Mouse (Mus musculus): ENCODE measurements around the gene Ccdc69. TPM values are rescaled to one million over a fixed set of nuclear protein-coding genes. Genes with fewer than 3 reads are reported as not detected.

Gene Ccdc69
- polyA plus RNA-seq, 1 experiment from 2014 or later: 0.41 TPM

DNA sequence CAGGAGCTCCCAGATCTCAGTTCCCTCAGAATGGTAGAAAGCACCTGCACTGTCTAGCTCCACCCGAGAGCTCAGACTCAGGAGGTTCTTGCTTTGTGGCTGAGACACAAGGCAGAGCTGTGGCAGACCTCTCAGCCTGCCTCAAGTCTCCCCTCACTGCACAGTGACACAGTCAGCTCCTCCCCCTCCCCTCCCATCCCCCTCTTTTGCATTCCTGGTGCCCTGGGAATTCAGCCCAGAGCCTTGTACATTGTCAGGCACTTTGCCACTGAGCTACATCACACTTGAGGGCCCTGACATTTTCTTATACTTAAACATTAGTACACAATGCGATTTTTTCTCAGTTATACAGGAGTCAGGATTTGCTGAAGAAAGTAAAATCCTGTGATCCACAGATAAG lies 8.9 kb downstream of the Ccdc69 start:
- Histone ChIP-seq H3K4me3 (no peak overlapping the region), H3K4me1 (no peaks in the 10 kb centered on the region; the same call in 1 of the 2 replicates), H3K9me3 (no peaks in the 10 kb centered on the region), H3K27ac (no peak overlapping the region), H3K4me2 (replicated peaks) (no peak overlapping the region), H3K36me3 (no peaks in the 10 kb centered on the region), H3K9ac (no peak overlapping the region), H3K27me3 (replicated peaks) (no peaks in the 10 kb centered on the region)
- 46% methylated on average over 2 of the region's 2 CpGs for WGBS
- ATAC-seq (ENCODE audit: low FRiP score, low read depth): no peak

DNA sequence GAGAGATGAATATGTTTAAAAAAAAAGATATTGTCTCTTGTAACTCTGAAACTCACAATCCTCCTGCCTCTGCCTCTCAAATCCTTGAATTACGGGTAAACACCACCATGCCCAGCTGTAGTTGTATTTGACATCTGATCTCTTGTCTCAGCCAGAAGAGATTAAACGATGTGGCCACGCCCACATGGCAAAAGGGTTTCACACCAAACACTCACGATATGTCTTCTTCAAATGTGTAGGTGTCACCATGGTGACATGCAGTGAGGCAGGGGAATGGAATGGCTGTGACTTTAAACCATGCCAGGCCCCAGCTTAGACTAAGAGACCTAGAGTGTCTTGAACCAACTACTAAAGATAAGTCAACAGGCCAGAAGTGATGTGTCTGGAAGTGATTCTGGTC lies 11.0 kb downstream of the Ccdc69 start:
- ATAC-seq (ENCODE audit: low FRiP score, low read depth): no peak
- no peak overlapping the region for H3K9ac ChIP-seq
- no peaks in the 10 kb centered on the region for H3K4me1 ChIP-seq
- H3K9me3 ChIP-seq: no peaks in the 10 kb centered on the region
- no peaks in the 10 kb centered on the region for H3K27me3 ChIP-seq (replicated peaks)
- H3K4me2 ChIP-seq (replicated peaks): no peak overlapping the region
- H3K36me3 ChIP-seq: no peaks in the 10 kb centered on the region
- 70% methylated on average over 4 of the region's 4 CpGs for WGBS
- no peak overlapping the region for H3K27ac ChIP-seq
- no peak overlapping the region for H3K4me3 ChIP-seq

DNA sequence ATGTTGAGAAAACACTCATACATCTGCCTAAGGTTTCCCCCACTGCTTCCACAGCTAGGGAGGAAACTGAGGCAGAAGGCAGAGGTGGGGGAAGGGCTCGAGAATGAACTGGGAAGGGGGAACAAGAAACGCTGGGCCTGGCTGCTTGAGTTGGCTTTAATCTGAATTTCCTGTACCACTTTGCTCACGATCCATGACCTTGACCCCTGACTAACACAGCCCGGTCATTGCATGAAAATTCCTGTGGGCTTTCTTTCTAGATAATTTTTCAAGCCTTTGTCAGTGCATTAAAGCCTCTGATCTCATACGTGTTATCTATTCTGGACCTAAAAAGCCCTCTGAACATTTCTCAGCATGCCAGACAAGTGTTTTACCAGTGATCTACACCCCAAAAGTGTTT lies 15.1 kb downstream of the Ccdc69 start:
- WGBS: 59% methylated on average over 5 of the region's 5 CpGs

DNA sequence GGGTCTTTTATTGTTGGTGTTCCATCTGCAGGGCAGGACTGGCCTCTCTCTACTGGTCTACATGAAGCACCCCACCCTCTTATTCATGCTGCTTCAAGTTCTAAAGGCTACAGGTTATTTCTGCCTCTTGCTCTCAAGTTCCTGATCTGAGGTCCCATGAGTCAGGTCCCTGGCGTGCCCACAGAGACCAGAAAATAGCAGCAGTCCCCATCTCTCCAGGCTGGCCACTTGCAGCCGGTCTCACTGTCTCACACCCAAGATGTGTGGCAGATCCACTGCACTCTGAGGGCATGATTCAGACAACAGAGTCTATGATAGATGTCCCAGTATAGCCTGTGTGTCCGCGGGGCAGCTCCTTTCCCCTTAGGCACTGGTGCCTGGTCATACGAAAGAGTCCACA lies 17.1 kb downstream of the Ccdc69 start:
- no peak overlapping the region for H3K4me2 ChIP-seq (replicated peaks)
- no peak overlapping the region for H3K4me3 ChIP-seq
- no peaks in the 10 kb centered on the region for H3K4me1 ChIP-seq
- H3K27me3 ChIP-seq (replicated peaks): no peaks in the 10 kb centered on the region
- ATAC-seq (ENCODE audit: low FRiP score, low read depth): no peak
- no peaks in the 10 kb centered on the region for H3K9me3 ChIP-seq
- H3K9ac ChIP-seq: no peak overlapping the region
- WGBS: 94% methylated on average over 5 of the region's 5 CpGs
- H3K27ac ChIP-seq: no peak overlapping the region
- H3K36me3 ChIP-seq: no peaks in the 10 kb centered on the region

More for the DNA sequence above, 15.1 kb downstream of the Ccdc69 start:
- Histone ChIP-seq H3K27ac (no peak overlapping the region), H3K4me2 (replicated peaks) (no peak overlapping the region), H3K4me3 (no peak overlapping the region), H3K36me3 (no peaks in the 10 kb centered on the region), H3K27me3 (replicated peaks) (no peaks in the 10 kb centered on the region), H3K4me1 (no peaks in the 10 kb centered on the region), H3K9ac (no peak overlapping the region), H3K9me3 (no peaks in the 10 kb centered on the region)
- ATAC-seq (ENCODE audit: low FRiP score, low read depth): no peak

DNA sequence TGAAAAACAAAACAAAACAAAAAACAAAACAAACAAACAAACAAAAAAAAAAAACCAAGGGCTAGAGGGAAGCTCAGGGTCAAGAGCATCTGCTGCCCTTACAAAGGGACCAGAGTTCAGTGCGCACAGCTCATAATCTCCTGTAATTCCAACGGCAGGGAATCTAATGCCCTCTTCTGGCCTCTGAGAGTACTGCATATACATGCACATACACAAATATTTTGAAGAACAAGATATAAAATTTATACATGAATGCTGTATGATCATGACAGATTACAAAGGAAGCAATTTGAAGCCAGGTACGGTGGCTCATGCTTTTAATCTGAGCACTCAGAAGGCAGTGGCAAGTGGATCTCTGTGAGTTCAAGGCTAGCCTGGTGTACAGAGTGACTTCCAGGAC lies 20.4 kb downstream of the Ccdc69 start:
- H3K27ac ChIP-seq: no peak overlapping the region
- H3K4me1 ChIP-seq: no peaks in the 10 kb centered on the region
- H3K9ac ChIP-seq: no peak overlapping the region
- H3K27me3 ChIP-seq (replicated peaks): no peaks in the 10 kb centered on the region
- no peak overlapping the region for H3K4me3 ChIP-seq
- WGBS: 85% methylated on average over 3 of the region's 3 CpGs
- H3K9me3 ChIP-seq: no peaks in the 10 kb centered on the region
- no peaks in the 10 kb centered on the region for H3K36me3 ChIP-seq
- no peak for ATAC-seq (ENCODE audit: low FRiP score, low read depth)
- no peak overlapping the region for H3K4me2 ChIP-seq (replicated peaks)

DNA sequence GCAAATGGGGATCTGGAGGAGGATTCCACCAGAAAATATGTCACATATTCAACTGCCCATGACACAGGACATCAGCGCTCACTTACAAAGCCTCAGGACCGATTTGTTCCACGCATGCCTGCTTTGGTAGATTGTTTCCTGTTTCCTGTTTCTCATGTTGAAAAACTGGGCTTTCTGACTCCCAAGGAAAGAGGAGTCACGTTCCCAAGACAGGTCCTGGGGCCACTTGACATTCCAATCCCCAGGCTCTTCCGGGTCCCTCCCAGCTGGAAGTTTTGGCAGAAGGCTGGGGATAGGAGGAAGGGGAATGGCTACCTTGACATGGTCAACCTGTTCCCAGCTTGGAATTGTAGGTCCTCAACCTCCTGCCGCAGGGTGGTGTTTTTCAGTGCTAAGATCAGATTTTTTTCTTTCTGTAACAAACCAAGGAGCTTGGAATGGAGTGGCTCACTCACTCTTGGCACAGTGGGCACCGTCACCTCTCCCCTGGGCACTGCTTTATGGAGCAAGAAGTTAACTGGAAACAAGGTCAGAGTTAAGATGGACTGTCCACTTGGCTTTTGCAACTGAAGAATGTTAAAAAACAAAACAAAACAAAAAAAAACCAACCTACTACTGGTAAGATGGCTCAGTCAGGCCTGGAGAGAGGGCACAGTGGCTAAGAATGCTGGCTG lies 27.0 kb downstream of the Ccdc69 start:
- no peak for ATAC-seq (ENCODE audit: low FRiP score, low read depth)
- 84% methylated on average over 7 of the region's 7 CpGs for WGBS
- no peak overlapping the region for H3K4me3 ChIP-seq

DNA sequence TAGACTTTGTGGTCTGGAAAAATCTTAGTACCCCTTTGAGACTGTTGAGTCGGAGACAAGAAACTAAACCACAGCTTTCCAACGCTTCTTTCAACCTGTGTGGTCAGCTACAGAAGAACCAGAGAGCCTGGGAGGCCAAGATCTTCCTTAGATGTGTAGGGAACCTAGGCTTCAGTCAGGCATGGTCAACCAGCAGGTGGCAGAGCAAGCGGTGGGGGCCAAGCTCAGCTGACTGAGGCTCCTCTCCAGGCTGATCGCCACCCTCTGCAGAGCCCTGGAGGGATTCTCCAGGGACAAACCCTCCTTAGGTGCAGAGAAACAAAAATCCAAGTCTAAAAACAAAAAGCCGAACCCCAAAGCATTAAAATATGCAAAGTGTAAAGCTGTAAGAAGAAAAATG lies 31.3 kb downstream of the Ccdc69 start:
- no peaks in the 10 kb centered on the region for H3K36me3 ChIP-seq
- no peak overlapping the region for H3K9ac ChIP-seq
- H3K4me2 ChIP-seq (replicated peaks): no peak overlapping the region
- no peaks in the 10 kb centered on the region for H3K4me1 ChIP-seq
- 62% methylated on average over 5 of the region's 5 CpGs for WGBS
- no peak overlapping the region for H3K4me3 ChIP-seq
- H3K27ac ChIP-seq: no peak overlapping the region
- ATAC-seq (ENCODE audit: low FRiP score, low read depth): no peak
- peaks cover 3% of the 10 kb centered on the region; the same call in 1 of the 2 replicates for H3K9me3 ChIP-seq
- no peaks in the 10 kb centered on the region for H3K27me3 ChIP-seq (replicated peaks)

More for the DNA sequence above, 27.0 kb downstream of the Ccdc69 start:
- H3K4me1 ChIP-seq: no peaks in the 10 kb centered on the region
- H3K9ac ChIP-seq: no peak overlapping the region
- H3K27ac ChIP-seq: no peak overlapping the region
- no peaks in the 10 kb centered on the region for H3K36me3 ChIP-seq
- no peaks in the 10 kb centered on the region for H3K9me3 ChIP-seq
- no peak overlapping the region for H3K4me2 ChIP-seq (replicated peaks)
- H3K27me3 ChIP-seq (replicated peaks): no peaks in the 10 kb centered on the region

DNA sequence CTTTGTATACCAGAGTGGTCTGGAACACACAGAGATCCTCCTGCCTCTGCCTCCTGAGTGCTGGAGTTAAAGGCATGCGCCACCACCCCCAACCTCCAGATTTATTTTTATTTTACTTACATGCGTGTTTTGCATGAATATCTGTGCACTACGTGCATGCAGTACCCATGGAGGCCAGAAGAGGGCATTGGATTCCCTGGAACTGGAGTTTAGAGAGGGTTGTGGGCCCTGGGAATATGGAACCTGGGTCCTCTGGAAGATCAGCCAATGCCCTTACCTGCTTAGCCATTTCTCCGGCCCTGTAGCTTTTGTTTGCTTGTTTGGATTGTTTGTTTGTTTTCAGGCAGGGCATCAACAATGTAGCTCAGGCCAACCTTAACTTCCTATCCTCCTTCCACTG lies 36.6 kb downstream of the Ccdc69 start:
- Histone ChIP-seq H3K27me3 (replicated peaks) (no peaks in the 10 kb centered on the region), H3K27ac (no peak overlapping the region), H3K9ac (no peak overlapping the region), H3K36me3 (no peaks in the 10 kb centered on the region), H3K9me3 (peaks cover 3% of the 10 kb centered on the region; the same call in 1 of the 2 replicates), H3K4me3 (no peak overlapping the region), H3K4me1 (no peaks in the 10 kb centered on the region), H3K4me2 (replicated peaks) (no peak overlapping the region)
- WGBS: 81% methylated on average over 4 of the region's 4 CpGs
- ATAC-seq (ENCODE audit: low FRiP score, low read depth): no peak

DNA sequence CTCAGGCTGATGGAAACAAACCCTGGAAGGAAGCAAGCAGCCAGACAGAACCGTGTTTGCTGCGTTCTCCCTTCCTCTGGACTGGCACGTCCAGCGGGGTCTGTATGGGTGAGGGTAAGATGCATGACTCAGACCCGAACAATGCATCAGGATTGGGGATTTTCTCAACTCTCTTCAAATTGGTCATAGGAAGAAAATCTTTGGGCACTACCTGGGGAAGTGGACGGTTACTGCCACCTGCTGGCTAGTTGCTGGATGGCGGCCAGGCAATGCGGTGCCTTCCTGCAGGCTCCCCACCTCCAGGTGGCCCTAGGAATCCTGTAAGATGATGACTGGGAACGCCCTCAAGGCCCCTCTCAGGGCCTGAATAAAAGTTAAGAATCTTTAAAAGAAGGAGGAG lies 38.3 kb downstream of the Ccdc69 start:
- H3K9me3 ChIP-seq: peaks cover 3% of the 10 kb centered on the region; the same call in 1 of the 2 replicates
- no peak overlapping the region for H3K4me2 ChIP-seq (replicated peaks)
- no peaks in the 10 kb centered on the region for H3K4me1 ChIP-seq
- WGBS: 6% methylated on average over 9 of the region's 9 CpGs
- no peaks in the 10 kb centered on the region for H3K36me3 ChIP-seq
- no peak overlapping the region for H3K9ac ChIP-seq
- ATAC-seq (ENCODE audit: low FRiP score, low read depth): peak; percentile 48
- H3K27me3 ChIP-seq (replicated peaks): no peaks in the 10 kb centered on the region
- H3K4me3 ChIP-seq: no peak overlapping the region
- H3K27ac ChIP-seq: no peak overlapping the region

DNA sequence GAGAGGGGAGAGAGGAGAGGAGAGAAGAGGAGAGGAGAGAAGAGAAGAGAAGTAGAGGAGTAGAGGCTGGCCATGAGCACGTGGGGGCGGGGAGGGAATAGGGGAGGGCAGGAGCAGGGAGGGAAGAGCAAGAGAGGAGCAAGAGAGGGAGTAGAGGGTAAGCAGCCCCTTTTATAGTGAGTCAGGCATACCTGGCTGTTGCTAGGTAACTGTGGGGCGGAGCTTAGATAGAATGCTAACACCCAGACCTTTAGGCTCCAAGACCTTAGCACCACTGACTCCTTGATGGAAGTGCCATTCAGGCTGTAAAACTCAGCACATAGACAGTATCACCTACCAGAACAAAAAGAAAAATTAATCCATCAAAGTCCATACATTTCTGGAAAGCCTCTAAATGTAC lies 41.3 kb downstream of the Ccdc69 start:
- no peak overlapping the region for H3K4me3 ChIP-seq
- 25% methylated on average over 3 of the region's 3 CpGs for WGBS
- no peaks in the 10 kb centered on the region for H3K36me3 ChIP-seq
- no peak overlapping the region for H3K27ac ChIP-seq
- no peak overlapping the region for H3K9ac ChIP-seq
- peaks cover 18% of the 10 kb centered on the region for H3K4me1 ChIP-seq
- no peak overlapping the region for H3K4me2 ChIP-seq (replicated peaks)
- H3K27me3 ChIP-seq (replicated peaks): peaks cover 17% of the 10 kb centered on the region; the same call in 1 of the 2 replicates
- no peaks in the 10 kb centered on the region for H3K9me3 ChIP-seq
- no peak for ATAC-seq (ENCODE audit: low FRiP score, low read depth)

DNA sequence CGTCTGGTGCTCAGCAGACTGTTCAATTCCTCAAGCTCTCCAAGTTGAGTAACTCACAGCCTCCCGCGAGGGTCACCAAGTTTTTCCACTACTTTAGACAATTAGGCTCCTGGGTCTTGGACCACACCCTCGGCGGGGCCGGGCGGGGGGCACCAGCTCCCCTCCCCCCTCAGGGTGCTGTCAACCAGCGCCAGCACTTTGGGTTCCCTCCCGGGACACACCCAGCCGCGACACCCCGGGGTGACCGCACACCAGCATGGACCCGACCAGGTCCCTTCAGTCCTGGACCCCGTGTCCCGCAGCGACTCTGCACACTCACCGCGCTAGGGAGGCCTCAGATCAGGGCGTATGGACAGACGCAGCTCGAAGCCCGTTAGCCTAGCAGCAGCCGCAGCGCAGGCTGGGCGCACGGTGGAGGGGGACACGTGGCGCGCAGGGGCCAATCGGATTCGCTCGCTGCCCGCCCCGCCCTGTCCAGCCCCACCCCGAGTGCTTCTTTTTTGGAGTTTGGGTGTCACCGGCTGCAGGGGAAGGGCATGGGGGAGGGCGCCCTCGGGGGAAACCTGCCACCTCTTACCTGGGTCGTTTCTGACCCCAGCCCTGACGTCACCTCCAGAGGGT lies 44.8 kb downstream of the Ccdc69 start, which contains the start of gene Anxa6:
Gene Anxa6 (minus strand): TSS at position 406 of the 621 bp plus-strand sequence.
- peak within 1 kb of the TSS; percentile 93 for H3K4me2 ChIP-seq (replicated peaks)
- under 1% methylated on average over 41 of the region's 41 CpGs for WGBS
- H3K4me1 ChIP-seq: peaks cover 26% of the 10 kb centered on the region
- peak within 1 kb of the TSS; percentile 55 for H3K9ac ChIP-seq
- H3K27ac ChIP-seq: no peak within 1 kb of the TSS
- H3K27me3 ChIP-seq (replicated peaks): peaks cover 19% of the 10 kb centered on the region; the same call in 1 of the 2 replicates
- no peaks in the 10 kb centered on the region for H3K9me3 ChIP-seq
- peak; percentile 87 for ATAC-seq (ENCODE audit: low FRiP score, low read depth)
- peak within 1 kb of the TSS; percentile 55 for H3K4me3 ChIP-seq
- H3K36me3 ChIP-seq: no peaks in the 10 kb centered on the region

DNA sequence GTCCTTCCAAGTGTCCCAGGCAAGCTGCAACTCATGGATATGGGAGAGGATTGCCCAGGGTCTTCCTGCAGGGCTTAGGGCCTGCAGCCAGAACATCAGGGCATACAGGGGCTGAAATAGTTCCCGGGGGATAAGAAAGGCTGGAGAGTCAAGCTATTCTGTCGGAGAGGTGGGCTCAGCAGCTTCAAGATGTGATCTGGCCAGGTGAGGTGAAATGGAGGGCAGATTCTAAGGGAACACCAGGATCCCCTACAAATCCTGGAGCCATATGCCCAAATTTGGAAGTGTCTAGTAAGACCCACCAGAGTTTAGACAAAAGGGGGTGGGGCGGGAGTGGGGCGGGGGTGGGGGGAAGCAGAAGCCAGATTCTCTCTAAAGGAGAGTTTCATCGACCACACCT lies 45.6 kb downstream of the Ccdc69 start:
- no peak for ATAC-seq (ENCODE audit: low FRiP score, low read depth)
- H3K27ac ChIP-seq: no peak overlapping the region
- 36% methylated on average over 5 of the region's 5 CpGs for WGBS
- H3K4me3 ChIP-seq: peak overlapping the region; percentile 55
- peak overlapping the region; percentile 93 for H3K4me2 ChIP-seq (replicated peaks)
- H3K4me1 ChIP-seq: peaks cover 26% of the 10 kb centered on the region
- no peaks in the 10 kb centered on the region for H3K36me3 ChIP-seq
- no peaks in the 10 kb centered on the region for H3K9me3 ChIP-seq
- H3K27me3 ChIP-seq (replicated peaks): peaks cover 19% of the 10 kb centered on the region; the same call in 1 of the 2 replicates
- H3K9ac ChIP-seq: no peak overlapping the region

DNA sequence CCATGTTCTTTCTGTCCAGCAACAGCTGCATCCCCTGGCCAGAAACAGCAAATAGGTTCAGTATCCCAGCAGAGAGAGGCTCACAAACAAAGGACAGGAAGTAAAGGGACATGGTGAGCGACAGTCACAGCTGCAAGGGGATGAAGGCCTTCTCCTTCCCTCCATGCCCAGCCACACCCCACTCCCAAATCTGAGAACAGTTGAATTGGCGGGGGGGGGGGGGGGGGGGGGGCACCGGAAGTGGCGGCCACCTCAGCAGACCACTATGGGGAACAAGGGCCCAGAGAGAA lies 46.0 kb downstream of the Ccdc69 start:
- Histone ChIP-seq H3K4me1 (peaks cover 26% of the 10 kb centered on the region), H3K9ac (0 out of 2 replicates have a peak overlapping the region, but pooled peaks have one; percentile 35), H3K4me3 (peak overlapping the region; percentile 55), H3K27me3 (replicated peaks) (peaks cover 19% of the 10 kb centered on the region; the same call in 1 of the 2 replicates), H3K9me3 (no peaks in the 10 kb centered on the region), H3K36me3 (no peaks in the 10 kb centered on the region), H3K4me2 (replicated peaks) (peak overlapping the region; percentile 93), H3K27ac (no peak overlapping the region)
- WGBS: 38% methylated on average over 1 of the region's 4 CpGs
- no peak for ATAC-seq (ENCODE audit: low FRiP score, low read depth)
